Mouse (Mus musculus) spleen, adult 12 weeks (tissue): ENCODE measurements around the gene Fndc11.
"Not testable (repeated sequence)": the region's sequence is repeated elsewhere in the genome, so short reads cannot be mapped to it uniquely, and the experiment has no call there.

Experiments used
- DNase-seq: peaks from one replicate; pipeline ENCODE4 v3.0.0; 2022; ENCODE audit warnings: low spot score

Gene Fndc11

GRCm38 (mm10) chr2:181219538-181220216 lies at the start of gene Fndc11:
Gene Fndc11 (plus strand): TSS chr2:181220013.
- peak; percentile 70 for DNase-seq

- no peak for DNase-seq
Measured at GRCm38 (mm10) chr2:181174646-181175045, 45.2 kb upstream of the Fndc11 start.

DNA sequence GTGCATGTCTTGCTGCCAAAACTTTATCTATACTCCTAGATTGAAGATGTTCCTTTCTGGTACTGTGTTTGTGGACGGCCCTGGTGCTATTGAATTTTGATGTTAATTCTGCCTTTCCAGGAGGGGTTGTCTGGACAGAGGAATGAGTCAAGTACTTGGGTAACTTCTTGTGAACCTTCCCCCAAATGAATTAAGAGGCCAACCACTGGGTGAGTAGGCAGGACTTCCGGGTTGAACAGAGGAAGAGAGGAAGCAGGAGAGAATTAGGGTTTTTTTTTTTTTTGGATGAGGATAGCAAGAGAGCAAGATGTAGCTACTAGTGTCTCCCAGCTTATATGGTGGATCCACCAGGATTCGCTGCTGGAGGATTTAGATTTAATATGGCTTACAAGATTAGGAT lies 41.8 kb upstream of the Fndc11 start:
- DNase-seq = no peak

DNA sequence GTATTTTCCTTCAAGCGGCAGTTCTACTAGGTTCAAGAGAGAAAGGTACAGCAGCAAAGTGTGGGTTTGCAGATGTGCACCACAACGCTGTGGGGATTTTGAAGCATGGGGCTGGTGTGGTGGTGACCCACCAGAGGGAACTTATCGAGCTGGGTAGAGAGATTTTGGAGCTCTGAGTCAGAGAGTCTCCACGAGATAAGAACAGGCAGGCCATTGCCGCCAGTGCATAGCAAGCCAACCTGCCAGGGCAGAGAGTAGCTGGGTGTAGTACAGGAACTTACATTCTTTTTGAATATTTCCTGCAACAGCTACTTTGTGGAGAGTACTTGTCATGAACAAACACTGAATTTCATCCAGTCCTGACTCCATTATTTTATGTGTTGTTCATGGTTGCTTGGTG lies 41.3 kb upstream of the Fndc11 start:
- DNase-seq = no peak

DNA sequence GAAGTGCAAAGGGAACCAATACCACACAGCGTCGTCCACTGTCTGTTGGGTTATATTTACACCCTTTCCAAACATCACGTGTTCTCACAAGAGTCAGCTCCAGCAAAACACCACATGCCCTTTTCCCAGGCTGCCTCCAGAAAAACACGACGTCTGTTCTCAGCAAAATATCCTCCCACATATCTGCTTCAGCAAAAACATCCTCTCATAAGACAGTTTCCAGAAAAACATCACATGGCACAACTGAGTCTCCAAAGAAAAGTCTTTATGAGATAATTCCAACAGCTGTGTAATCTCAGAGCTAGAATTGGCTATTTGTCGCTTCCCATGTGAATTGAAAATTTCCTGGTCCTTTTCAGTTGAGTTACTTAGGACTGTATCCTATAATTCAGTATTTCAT lies 38.9 kb upstream of the Fndc11 start:
- no peak for DNase-seq

GRCm38 (mm10) chr2:181186635-181187034 lies 33.2 kb upstream of the Fndc11 start:
- DNase-seq = peak; percentile 78

GRCm38 (mm10) chr2:181187121-181188000 lies 32.5 kb upstream of the Fndc11 start, which contains the start of gene Ppdpf:
Gene Ppdpf (plus strand): TSS chr2:181187247.
- DNase-seq = peak; percentile 94

- DNase-seq = peak; percentile 27
Measured at GRCm38 (mm10) chr2:181188681-181189080, 31.1 kb upstream of the Fndc11 start.

DNA sequence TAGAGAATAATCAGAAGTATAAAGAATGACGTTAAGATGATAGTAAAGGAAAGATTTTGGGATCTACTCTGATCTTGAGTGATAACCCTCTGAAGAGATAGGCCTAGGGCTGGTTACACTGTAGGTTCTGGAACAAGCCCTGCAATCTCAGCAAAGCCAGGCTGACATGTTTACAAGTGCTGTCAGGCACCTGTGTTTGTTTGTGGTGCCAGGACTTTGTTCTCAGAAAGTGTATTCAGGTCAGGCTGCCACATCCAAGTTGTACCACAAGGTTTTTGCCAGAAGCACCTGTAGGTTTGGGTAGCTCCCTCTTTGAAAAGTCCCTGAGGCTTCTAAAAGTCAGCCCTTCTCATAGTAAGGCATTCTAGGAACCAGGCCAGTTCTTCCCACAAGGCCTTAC lies 30.5 kb upstream of the Fndc11 start:
- DNase-seq = no peak

- DNase-seq = not testable (repeated sequence)
Measured at GRCm38 (mm10) chr2:181191385-181191784, 28.4 kb upstream of the Fndc11 start.

GRCm38 (mm10) chr2:181191936-181192335 lies 27.9 kb upstream of the Fndc11 start:
- DNase-seq = no peak

DNA sequence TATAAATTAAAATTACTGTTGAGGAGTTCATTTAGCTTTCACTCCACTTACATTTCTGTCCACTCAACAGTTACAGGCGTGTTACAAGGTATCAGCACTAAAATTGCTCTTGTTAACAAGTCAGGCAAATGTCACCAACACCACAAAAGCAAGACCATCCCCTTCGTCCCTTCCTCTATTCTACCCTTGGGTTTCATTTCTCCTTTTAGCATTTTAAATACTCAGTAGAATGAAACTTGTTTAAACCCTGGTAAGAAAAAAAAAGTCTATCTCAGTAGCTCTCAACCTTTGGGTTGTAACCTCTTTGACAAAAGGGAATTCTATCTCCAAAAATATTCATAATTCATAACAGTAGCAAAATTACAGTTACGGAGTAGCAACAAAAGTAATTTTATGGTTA lies 26.8 kb upstream of the Fndc11 start:
- no peak for DNase-seq

DNA sequence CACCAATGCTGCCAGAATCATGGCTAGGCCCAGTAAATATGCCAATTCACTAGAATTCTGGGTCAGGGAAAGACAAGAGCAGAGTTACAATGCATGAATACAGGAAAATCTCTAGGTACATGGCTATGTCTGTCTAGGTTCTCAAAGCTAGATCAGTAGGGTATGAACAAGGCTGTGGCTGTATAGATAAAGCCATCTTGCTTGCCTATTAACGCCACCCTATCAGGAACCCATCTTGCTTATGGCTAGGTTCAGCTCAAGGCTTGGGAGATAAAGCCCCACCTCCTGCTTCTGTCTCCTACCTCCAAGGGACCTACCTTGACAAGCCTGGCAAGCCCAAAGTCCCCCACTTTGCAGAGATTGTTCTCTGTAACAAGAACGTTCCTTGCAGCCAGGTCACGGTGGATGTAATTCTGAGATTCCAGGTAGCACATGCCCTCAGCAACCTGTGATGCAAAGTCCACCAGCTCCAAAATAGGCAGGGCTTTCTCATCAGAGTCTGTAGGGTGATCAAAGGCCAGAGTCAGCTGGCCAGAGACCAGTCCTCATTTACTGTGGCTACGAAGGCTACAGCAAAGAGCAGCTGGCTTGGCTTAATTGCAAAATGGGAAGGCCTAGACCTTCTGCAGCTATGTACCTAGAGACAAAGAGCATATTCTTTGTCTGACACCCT lies 23.0 kb upstream of the Fndc11 start:
- DNase-seq = no peak

- no peak for DNase-seq
Measured at GRCm38 (mm10) chr2:181201606-181202005, 18.2 kb upstream of the Fndc11 start.

- no peak for DNase-seq
Measured at GRCm38 (mm10) chr2:181202422-181202821, 17.4 kb upstream of the Fndc11 start, which contains the start of gene Ptk6. Gene Ptk6 (minus strand): TSS chr2:181202789.

DNA sequence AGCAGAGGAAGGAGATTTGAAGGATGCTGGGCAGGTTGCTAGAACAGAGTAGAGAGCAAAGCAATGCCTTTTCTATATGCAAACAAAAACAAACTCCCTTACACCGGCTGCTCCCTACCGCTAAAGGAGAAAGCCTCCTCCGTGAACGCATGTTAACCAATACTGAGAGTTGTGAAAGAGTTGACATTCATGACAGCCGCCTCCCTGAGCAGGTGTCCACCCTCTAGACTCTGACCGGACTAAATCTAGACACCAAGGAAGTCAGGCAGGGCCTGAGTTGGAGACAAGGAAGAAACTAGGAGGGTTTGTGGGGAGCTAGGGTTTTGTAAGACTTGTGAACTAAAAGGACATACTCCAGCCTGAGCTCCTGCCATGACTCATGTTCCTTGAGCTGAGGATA lies 16.9 kb upstream of the Fndc11 start:
- no peak for DNase-seq

DNA sequence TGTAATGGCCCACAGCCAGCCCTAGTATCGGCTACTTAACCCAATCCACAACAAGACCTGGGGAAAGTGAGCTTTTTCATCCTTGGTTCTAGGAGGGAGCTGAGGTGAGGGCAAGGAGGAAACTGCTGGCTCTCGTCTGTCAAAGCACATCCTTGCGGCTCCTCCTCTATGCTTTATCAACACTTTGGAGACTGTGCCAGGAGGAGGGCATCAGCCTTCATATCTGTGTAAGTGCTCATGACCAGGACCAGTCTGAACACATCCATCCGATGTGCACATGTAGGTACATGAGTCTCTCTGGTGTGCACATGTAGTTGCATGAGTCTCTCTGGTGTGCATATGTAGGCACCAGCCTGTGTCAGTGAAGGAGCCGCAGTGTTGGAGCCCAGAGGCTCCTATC lies 14.1 kb upstream of the Fndc11 start:
- DNase-seq = no peak

DNA sequence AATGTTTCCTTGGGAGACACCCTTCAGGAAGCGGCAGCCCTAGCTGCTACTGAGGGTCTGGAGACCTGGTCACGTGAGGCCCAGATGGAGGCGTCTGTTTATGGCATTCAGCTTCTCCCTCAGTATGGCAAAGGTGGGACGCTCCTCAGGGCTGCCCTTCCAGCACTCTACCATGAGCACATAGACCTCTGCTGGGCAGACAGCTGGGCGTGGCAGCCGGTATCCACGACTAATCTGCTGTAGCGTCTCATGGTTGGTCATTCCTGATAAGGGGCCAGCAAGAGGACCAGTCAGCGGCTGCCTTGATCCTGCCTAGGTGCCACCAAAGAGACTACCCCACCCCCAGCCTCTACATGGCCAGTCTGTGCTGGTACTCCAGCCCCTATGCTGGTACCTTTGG lies 13.7 kb upstream of the Fndc11 start:
- DNase-seq = peak; percentile 42

GRCm38 (mm10) chr2:181212389-181213020 lies 7.3 kb upstream of the Fndc11 start:
- DNase-seq = no peak

GRCm38 (mm10) chr2:181213021-181213445 lies 6.8 kb upstream of the Fndc11 start, which contains the start of gene Srms:
Gene Srms (minus strand): TSS chr2:181213185.
- DNase-seq = no peak

- DNase-seq = no peak
Measured at GRCm38 (mm10) chr2:181216037-181216436, 3.8 kb upstream of the Fndc11 start.

GRCm38 (mm10) chr2:181218881-181219485 lies 830 bp upstream of the Fndc11 start:
- no peak for DNase-seq
